Mouse (Mus musculus): ENCODE data around the gene Apoc2. TPM values are rescaled to one million over a fixed set of nuclear protein-coding genes. Genes with fewer than 3 reads are reported as not detected.
A peak's percentile ranks its signal among the peaks of the same experiment; 100 is the strongest.

Gene Apoc2
- polyA plus RNA-seq, 1 experiment from 2014 or later, result 1.3 TPM

GRCm38 (mm10) chr7:19713598-19713997 is 35.9 kb upstream of the Apoc2 start:
- Histone ChIP-seq H3K36me3 (peaks cover 57% of the 10 kb centered on the region), H3K9me3 (replicated peaks) (no peaks in the 10 kb centered on the region), H3K27ac (replicated peaks) (no peak overlapping the region), H3K4me3 (replicated peaks) (no peak overlapping the region; the same call in 1 of the 2 replicates), H3K4me2 (replicated peaks) (no peak overlapping the region), H3K4me1 (peaks cover 25% of the 10 kb centered on the region), H3K27me3 (no peaks in the 10 kb centered on the region), H3K9ac (no peak overlapping the region; the same call in 1 of the 2 replicates)
- ATAC-seq (ENCODE audit: insufficient number of reproducible peaks, low FRiP score, low TSS enrichment, low read depth), result no peak
- 86% methylated on average over 9 of the region's 9 CpGs for WGBS

GRCm38 (mm10) chr7:19713196-19713595 is 35.5 kb upstream of the Apoc2 start:
- H3K4me1 ChIP-seq, result peaks cover 25% of the 10 kb centered on the region
- H3K36me3 ChIP-seq, result peaks cover 56% of the 10 kb centered on the region
- no peak for ATAC-seq (ENCODE audit: insufficient number of reproducible peaks, low FRiP score, low TSS enrichment, low read depth)
- H3K9me3 ChIP-seq (replicated peaks), result no peaks in the 10 kb centered on the region
- no peak overlapping the region for H3K4me3 ChIP-seq (replicated peaks)
- H3K27ac ChIP-seq (replicated peaks), result no peak overlapping the region
- H3K4me2 ChIP-seq (replicated peaks), result no peak overlapping the region
- 46% methylated on average over 4 of the region's 4 CpGs for WGBS
- no peaks in the 10 kb centered on the region for H3K27me3 ChIP-seq
- H3K9ac ChIP-seq, result no peak overlapping the region

- H3K36me3 ChIP-seq, result peaks cover 61% of the 10 kb centered on the region
- H3K9me3 ChIP-seq (replicated peaks), result no peaks in the 10 kb centered on the region
- H3K4me1 ChIP-seq, result peaks cover 25% of the 10 kb centered on the region
- no peak overlapping the region for H3K27ac ChIP-seq (replicated peaks)
- H3K4me2 ChIP-seq (replicated peaks), result no peak overlapping the region
- 67% methylated on average over 4 of the region's 4 CpGs for WGBS
- ATAC-seq (ENCODE audit: insufficient number of reproducible peaks, low FRiP score, low TSS enrichment, low read depth), result no peak
- no peaks in the 10 kb centered on the region for H3K27me3 ChIP-seq
- no peak overlapping the region for H3K4me3 ChIP-seq (replicated peaks)
- no peak overlapping the region for H3K9ac ChIP-seq
Observed at GRCm38 (mm10) chr7:19712414-19712813, 34.7 kb upstream of the Apoc2 start.

- H3K36me3 ChIP-seq, result peaks cover 71% of the 10 kb centered on the region
- WGBS, result 92% methylated on average over 10 of the region's 10 CpGs
- H3K9ac ChIP-seq, result no peak overlapping the region
- no peak for ATAC-seq (ENCODE audit: insufficient number of reproducible peaks, low FRiP score, low TSS enrichment, low read depth)
- no peak overlapping the region for H3K27ac ChIP-seq (replicated peaks)
- no peak overlapping the region for H3K4me2 ChIP-seq (replicated peaks)
- no peaks in the 10 kb centered on the region for H3K27me3 ChIP-seq
- no peaks in the 10 kb centered on the region for H3K9me3 ChIP-seq (replicated peaks)
- H3K4me1 ChIP-seq, result peaks cover 16% of the 10 kb centered on the region
- no peak overlapping the region for H3K4me3 ChIP-seq (replicated peaks)
Observed at GRCm38 (mm10) chr7:19710650-19711049, 32.9 kb upstream of the Apoc2 start.

GRCm38 (mm10) chr7:19705271-19705670 is 27.5 kb upstream of the Apoc2 start:
- 95% methylated on average over 7 of the region's 7 CpGs for WGBS
- peaks cover 67% of the 10 kb centered on the region for H3K36me3 ChIP-seq
- no peak overlapping the region for H3K27ac ChIP-seq (replicated peaks)
- no peaks in the 10 kb centered on the region for H3K27me3 ChIP-seq
- ATAC-seq (ENCODE audit: insufficient number of reproducible peaks, low FRiP score, low TSS enrichment, low read depth), result no peak
- no peak overlapping the region for H3K9ac ChIP-seq
- H3K9me3 ChIP-seq (replicated peaks), result no peaks in the 10 kb centered on the region
- no peak overlapping the region for H3K4me2 ChIP-seq (replicated peaks)
- no peak overlapping the region for H3K4me3 ChIP-seq (replicated peaks)
- H3K4me1 ChIP-seq, result peaks cover 11% of the 10 kb centered on the region

GRCm38 (mm10) chr7:19704475-19704874 is 26.7 kb upstream of the Apoc2 start:
- H3K27ac ChIP-seq (replicated peaks), result no peak overlapping the region
- H3K4me3 ChIP-seq (replicated peaks), result no peak overlapping the region
- no peaks in the 10 kb centered on the region for H3K27me3 ChIP-seq
- H3K4me1 ChIP-seq, result peaks cover 13% of the 10 kb centered on the region
- H3K9me3 ChIP-seq (replicated peaks), result no peaks in the 10 kb centered on the region
- no peak overlapping the region for H3K4me2 ChIP-seq (replicated peaks)
- peaks cover 60% of the 10 kb centered on the region for H3K36me3 ChIP-seq
- ATAC-seq (ENCODE audit: insufficient number of reproducible peaks, low FRiP score, low TSS enrichment, low read depth), result no peak
- WGBS, result 90% methylated on average over 4 of the region's 4 CpGs
- H3K9ac ChIP-seq, result no peak overlapping the region

GRCm38 (mm10) chr7:19702859-19703555 is 25.3 kb upstream of the Apoc2 start:
- Histone ChIP-seq H3K27me3 (no peaks in the 10 kb centered on the region), H3K36me3 (peaks cover 48% of the 10 kb centered on the region), H3K9me3 (replicated peaks) (no peaks in the 10 kb centered on the region), H3K9ac (no peak overlapping the region), H3K4me3 (replicated peaks) (no peak overlapping the region), H3K4me2 (replicated peaks) (no peak overlapping the region), H3K27ac (replicated peaks) (no peak overlapping the region), H3K4me1 (peaks cover 28% of the 10 kb centered on the region)
- ATAC-seq (ENCODE audit: insufficient number of reproducible peaks, low FRiP score, low TSS enrichment, low read depth), result no peak
- WGBS, result 89% methylated on average over 16 of the region's 16 CpGs

- no peaks in the 10 kb centered on the region for H3K9me3 ChIP-seq (replicated peaks)
- H3K4me2 ChIP-seq (replicated peaks), result no peak overlapping the region; the same call in 1 of the 2 replicates
- H3K36me3 ChIP-seq, result peaks cover 39% of the 10 kb centered on the region
- H3K4me1 ChIP-seq, result peaks cover 29% of the 10 kb centered on the region
- 31% methylated on average over 21 of the region's 22 CpGs for WGBS
- peak overlapping the region; percentile 69 for H3K27ac ChIP-seq (replicated peaks)
- no peaks in the 10 kb centered on the region for H3K27me3 ChIP-seq
- ATAC-seq (ENCODE audit: insufficient number of reproducible peaks, low FRiP score, low TSS enrichment, low read depth), result no peak
- H3K4me3 ChIP-seq (replicated peaks), result no peak overlapping the region
- H3K9ac ChIP-seq, result no peak overlapping the region
Observed at GRCm38 (mm10) chr7:19701069-19701761, 23.5 kb upstream of the Apoc2 start.

GRCm38 (mm10) chr7:19700299-19701068 is 22.7 kb upstream of the Apoc2 start:
- WGBS, result 53% methylated on average over 12 of the region's 12 CpGs
- peaks cover 29% of the 10 kb centered on the region for H3K4me1 ChIP-seq

GRCm38 (mm10) chr7:19699827-19700148 is 22.0 kb upstream of the Apoc2 start:
- WGBS, result 76% methylated on average over 4 of the region's 4 CpGs
- Histone ChIP-seq H3K27ac (replicated peaks) (no peak overlapping the region), H3K4me1 (peaks cover 31% of the 10 kb centered on the region), H3K9me3 (replicated peaks) (no peaks in the 10 kb centered on the region), H3K27me3 (no peaks in the 10 kb centered on the region), H3K4me3 (replicated peaks) (no peak overlapping the region), H3K4me2 (replicated peaks) (no peak overlapping the region), H3K9ac (no peak overlapping the region), H3K36me3 (peaks cover 37% of the 10 kb centered on the region)
- no peak for ATAC-seq (ENCODE audit: insufficient number of reproducible peaks, low FRiP score, low TSS enrichment, low read depth)

More at GRCm38 (mm10) chr7:19700299-19701068, 22.7 kb upstream of the Apoc2 start:
- Histone ChIP-seq H3K9me3 (replicated peaks) (no peaks in the 10 kb centered on the region), H3K4me3 (replicated peaks) (no peak overlapping the region), H3K4me2 (replicated peaks) (no peak overlapping the region; the same call in 1 of the 2 replicates), H3K9ac (no peak overlapping the region), H3K27me3 (no peaks in the 10 kb centered on the region), H3K36me3 (peaks cover 40% of the 10 kb centered on the region), H3K27ac (replicated peaks) (peak overlapping the region; percentile 66; the same call in 1 of the 2 replicates)
- no peak for ATAC-seq (ENCODE audit: insufficient number of reproducible peaks, low FRiP score, low TSS enrichment, low read depth)
